Comparison of ENCODE assay signal across 11 mouse cellular contexts in genomic region chr9:72440948-72441926, GRCm38 (mm10). TPM values are rescaled to one million over a fixed set of nuclear protein-coding genes. Genes with fewer than 3 reads are reported as not detected.
DNase-seq lines count a peak whose midpoint lies in the region; ATAC-seq and TF ChIP-seq lines count a peak whose summit lies in the region.
"Had no signal": no experiment of that assay in that cellular context is flagged by ENCODE, and none has a peak within 500 bp of the region (broad histone marks: within the 10 kb centered on the region; RNA-seq: fewer than 3 reads in every experiment).

No protein-coding gene starts in this region.

- no peak for ATAC-seq in lung, embryonic 14.5 days (ENCODE audit: insufficient read depth)
- ATAC-seq in lung, postnatal 0 days, result no peak
- ATAC-seq in liver, embryonic 13.5 days (ENCODE audit: low read depth), result peak; percentile 70
- ATAC-seq in intestine, embryonic 15.5 days, result no peak
- ATAC-seq: intestine, embryonic 16.5 days had no signal

- TF ChIP-seq EP300 in lung, postnatal 0 days (IDR thresholded peaks at IDR 0.05), result no peak

- H3K4me2 ChIP-seq in lung, embryonic 14.5 days, result peak overlapping the region; percentile 15; the same call in 1 of the 2 replicates
- H3K4me2 ChIP-seq in lung, postnatal 0 days (replicated peaks; ENCODE audit: low read depth, low read length), result no peak overlapping the region
- peak overlapping the region; percentile 89 for H3K4me2 ChIP-seq in liver, embryonic 13.5 days
- no peak overlapping the region for H3K4me2 ChIP-seq in intestine, embryonic 15.5 days (replicated peaks)

- no peak overlapping the region; the same call in 1 of the 2 replicates for H3K27ac ChIP-seq in lung, embryonic 14.5 days (ENCODE audit: low read depth)
- no peak overlapping the region for H3K27ac ChIP-seq in lung, postnatal 0 days (ENCODE audit: low read length)
- H3K27ac ChIP-seq in liver, embryonic 13.5 days, result peak overlapping the region; percentile 98
- no peak overlapping the region for H3K27ac ChIP-seq in intestine, embryonic 15.5 days

- DNase-seq in lung, embryonic 14.5 days, result no peak
- no peak for DNase-seq in lung, postnatal 0 days (ENCODE audit: low spot score)
- DNase-seq in c-Kit-positive CD71-positive TER-119-negative erythroid progenitor cells, embryonic 14.5 days (ENCODE audit: low read depth), result peak; percentile 82
- DNase-seq in liver, embryonic 13.5 days, result peak; percentile 75
- peak; percentile 33 to 37 for DNase-seq in thymus, postnatal 36 days
- no peak for DNase-seq in ovary, postnatal 14 days (ENCODE audit: low spot score)
- DNase-seq: cerebellum, postnatal 10 days; kidney, postnatal 36 days had no signal

- peaks cover 5% of the 10 kb centered on the region for H3K4me1 ChIP-seq in lung, embryonic 14.5 days (ENCODE audit: insufficient read depth)
- H3K4me1 ChIP-seq in lung, postnatal 0 days (ENCODE audit: insufficient read depth, low read depth, low read length), result peaks cover 4% of the 10 kb centered on the region; the same call in 1 of the 2 replicates
- peaks cover 53% of the 10 kb centered on the region for H3K4me1 ChIP-seq in liver, embryonic 13.5 days (replicated peaks)
- peaks cover 9% of the 10 kb centered on the region for H3K4me1 ChIP-seq in intestine, embryonic 15.5 days (replicated peaks)

- H3K36me3 ChIP-seq in lung, embryonic 14.5 days (ENCODE audit: insufficient read depth), result peaks cover 15% of the 10 kb centered on the region
- H3K36me3 ChIP-seq in lung, postnatal 0 days (ENCODE audit: insufficient read depth, low read length), result no peaks in the 10 kb centered on the region
- H3K36me3 ChIP-seq in liver, embryonic 13.5 days, result peaks cover 39% of the 10 kb centered on the region
- no peaks in the 10 kb centered on the region for H3K36me3 ChIP-seq in intestine, embryonic 15.5 days

- H3K9me3 ChIP-seq in lung, embryonic 14.5 days (ENCODE audit: low read depth, low read length), result no peaks in the 10 kb centered on the region
- no peaks in the 10 kb centered on the region for H3K9me3 ChIP-seq in lung, postnatal 0 days (ENCODE audit: low read length)
- H3K9me3 ChIP-seq in liver, embryonic 13.5 days (replicated peaks), result no peaks in the 10 kb centered on the region
- H3K9me3 ChIP-seq in intestine, embryonic 15.5 days, result no peaks in the 10 kb centered on the region

- no peaks in the 10 kb centered on the region for H3K27me3 ChIP-seq in lung, embryonic 14.5 days (ENCODE audit: insufficient read depth, low read length)
- H3K27me3 ChIP-seq in lung, postnatal 0 days (replicated peaks; ENCODE audit: insufficient read depth, low read length), result no peaks in the 10 kb centered on the region
- H3K27me3 ChIP-seq in liver, embryonic 13.5 days, result no peaks in the 10 kb centered on the region
- no peaks in the 10 kb centered on the region for H3K27me3 ChIP-seq in intestine, embryonic 15.5 days (replicated peaks)

- no peak overlapping the region for H3K9ac ChIP-seq in lung, embryonic 14.5 days
- H3K9ac ChIP-seq in lung, postnatal 0 days (replicated peaks; ENCODE audit: low read depth), result no peak overlapping the region
- H3K9ac ChIP-seq in liver, embryonic 13.5 days, result peak overlapping the region; percentile 63
- no peak overlapping the region for H3K9ac ChIP-seq in intestine, embryonic 15.5 days

- 47% methylated on average over 8 of the region's 8 CpGs for whole genome bisulfite sequencing in lung, embryonic 14.5 days
- 58% methylated on average over 8 of the region's 8 CpGs for WGBS in lung, postnatal 0 days
- WGBS in liver, embryonic 13.5 days (ENCODE audit: insufficient replicate concordance), result 21% methylated on average over 8 of the region's 8 CpGs
- WGBS in intestine, embryonic 15.5 days, result 68% methylated on average over 8 of the region's 8 CpGs

- no peak for TF ChIP-seq CTCF in lung, embryonic 14.5 days (IDR thresholded peaks at IDR 0.05; ENCODE audit: low read depth)
- TF ChIP-seq CTCF in lung, postnatal 0 days (IDR thresholded peaks at IDR 0.05), result no peak

- H3K4me3 ChIP-seq in lung, embryonic 14.5 days (ENCODE audit: low read depth, low read length), result no peak overlapping the region
- no peak overlapping the region for H3K4me3 ChIP-seq in lung, postnatal 0 days (ENCODE audit: low read depth, low read length)
- H3K4me3 ChIP-seq in liver, embryonic 13.5 days (replicated peaks), result peak overlapping the region; percentile 82
- no peak overlapping the region for H3K4me3 ChIP-seq in intestine, embryonic 15.5 days (replicated peaks)
- H3K4me3 ChIP-seq: myocyte had no signal

RNA-seq across cellular contexts. Expression of gene Mns1, which starts 3.4 kb away (rescaled TPM):
- polyA plus RNA-seq in lung, embryonic 14.5 days (2014; fragmentation: Nextera tagmentation; extraction: Ambion mirVana), result 36.8 and 37.8 TPM in 2 replicates
- polyA plus RNA-seq in lung, postnatal 0 days (2015; fragmentation: Nextera tagmentation; extraction: Ambion mirVana), result 5.9 and 9.2 TPM in 2 replicates
- polyA plus RNA-seq in liver, embryonic 13.5 days (2015; fragmentation: Nextera tagmentation; extraction: Ambion mirVana), result 101 and 144 TPM in 2 replicates
- 16.9 and 17.4 TPM in 2 replicates for polyA plus RNA-seq in intestine, embryonic 15.5 days (2015; fragmentation: Nextera tagmentation; extraction: Ambion mirVana)

RNA-seq across cellular contexts. Expression of gene Tex9, which starts 50.8 kb away (rescaled TPM):
- polyA plus RNA-seq in lung, embryonic 14.5 days (2014; fragmentation: Nextera tagmentation; extraction: Ambion mirVana), result 31.7 and 37.5 TPM in 2 replicates
- 7.6 and 9.1 TPM in 2 replicates for polyA plus RNA-seq in lung, postnatal 0 days (2015; fragmentation: Nextera tagmentation; extraction: Ambion mirVana)
- polyA plus RNA-seq in liver, embryonic 13.5 days (2015; fragmentation: Nextera tagmentation; extraction: Ambion mirVana), result 6.2 and 8.1 TPM in 2 replicates
- polyA plus RNA-seq in intestine, embryonic 15.5 days (2015; fragmentation: Nextera tagmentation; extraction: Ambion mirVana), result 20.6 and 21.1 TPM in 2 replicates

Comparison
In these comparisons a context has a peak if more than half of its experiments do, and no peak if none do; other contexts are left out.
1. H3K4me2 ChIP-seq: peak in lung, embryonic 14.5 days (single experiment) and liver, embryonic 13.5 days (single experiment); none in lung, postnatal 0 days (single experiment) and intestine, embryonic 15.5 days (single experiment).
2. DNase-seq: peak in c-Kit-positive CD71-positive TER-119-negative erythroid progenitor cells, embryonic 14.5 days (single experiment), liver, embryonic 13.5 days (single experiment) and thymus, postnatal 36 days (2 of 2); none in lung, embryonic 14.5 days (single experiment), lung, postnatal 0 days (single experiment) and ovary, postnatal 14 days (single experiment).